In the genomic region with DNA sequence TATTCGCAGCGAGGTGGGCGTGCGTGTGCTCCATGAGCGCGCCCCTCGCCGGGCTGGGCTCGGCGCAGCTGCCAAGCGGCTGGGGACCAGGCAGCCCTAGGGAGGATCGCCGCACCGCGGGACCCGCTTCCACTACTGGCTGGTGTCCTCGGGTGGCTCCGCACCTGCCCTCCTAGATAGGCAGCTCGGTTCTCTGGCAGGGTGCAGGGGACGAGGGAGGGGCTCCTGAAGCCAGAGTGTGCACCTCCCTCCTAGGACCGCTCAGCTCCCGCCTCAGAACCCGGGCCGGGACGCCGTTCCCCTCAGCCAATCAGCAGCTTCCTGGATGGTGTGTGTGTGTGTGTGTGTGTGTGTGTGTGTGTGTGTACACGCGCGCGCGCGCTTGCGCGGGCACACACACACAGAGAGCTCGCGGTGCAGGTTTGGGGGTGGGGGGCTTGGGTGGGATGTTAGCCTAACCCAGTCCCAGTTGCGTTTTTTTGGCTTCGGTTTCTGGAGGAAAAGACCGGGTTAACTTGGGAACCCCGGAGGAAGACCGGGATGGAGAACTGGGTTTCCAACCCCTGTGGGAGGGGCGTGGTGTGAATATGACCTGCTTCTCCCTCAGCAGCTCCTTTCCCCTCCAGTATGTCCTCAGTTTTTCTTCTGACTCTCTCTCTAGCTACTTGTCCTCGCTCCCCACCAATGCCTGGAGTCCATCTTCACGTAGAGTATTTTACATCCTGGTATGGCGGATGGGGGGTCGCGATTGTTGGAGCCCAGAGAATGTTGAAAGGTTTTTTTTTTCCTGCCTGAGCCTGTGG, we compare ENCODE assay signal across 9 mouse cellular contexts. TPM values are rescaled to one million over a fixed set of nuclear protein-coding genes. Genes with fewer than 3 reads are reported as not detected.
DNase-seq lines count a peak whose midpoint lies in the region; ATAC-seq lines count a peak whose summit lies in the region.
"Had no signal": no experiment of that assay in that cellular context is flagged by ENCODE, and none has a peak within 500 bp of the region (broad histone marks: within the 10 kb centered on the region; RNA-seq: fewer than 3 reads in every experiment).

A gene (minus strand): TSS at position 263 of the 803 bp plus-strand sequence.

- peak; percentile 74 for ATAC-seq in frontal cortex, adult (ENCODE audit: low TSS enrichment)
- ATAC-seq in neural tube, embryonic 11.5 days (ENCODE audit: insufficient read depth, low FRiP score, low TSS enrichment): peak; percentile 90
- ATAC-seq in megakaryocyte, adult 5-6 weeks (ENCODE audit: poor library complexity, severe bottlenecking): no peak

- peak within 1 kb of the TSS; percentile 45 for H3K4me3 ChIP-seq in neural tube, embryonic 11.5 days (ENCODE audit: low read depth, low read length)

- peaks cover 15% of the 10 kb centered on the region for H3K27me3 ChIP-seq in neural tube, embryonic 11.5 days (ENCODE audit: control insufficient read depth, insufficient read depth, low read length)

- peak within 1 kb of the TSS; percentile 47 for H3K9ac ChIP-seq in neural tube, embryonic 11.5 days (ENCODE audit: low read length)

- no peaks in the 10 kb centered on the region for H3K9me3 ChIP-seq in neural tube, embryonic 11.5 days (ENCODE audit: control insufficient read depth, low read length)

- H3K4me1 ChIP-seq in neural tube, embryonic 11.5 days (ENCODE audit: control insufficient read depth, insufficient read depth, low read length): no peaks in the 10 kb centered on the region

- peak; percentile 37 to 61 for DNase-seq in cerebellum, postnatal 25 days
- no peak for DNase-seq in cerebellum, adult 11-12 months
- DNase-seq in R1 (ENCODE audit: low read depth, low spot score): peak; percentile 64
- DNase-seq in left cerebral cortex, adult 8-10 months (ENCODE audit: low spot score in 2 of 2): peak; percentile 7 to 8
- peak; percentile 74 for DNase-seq in neural tube, embryonic 11.5 days (ENCODE audit: low spot score)
- no peak for DNase-seq in ovary, postnatal 10 days (ENCODE audit: low spot score)

- no peak within 1 kb of the TSS for H3K27ac ChIP-seq in neural tube, embryonic 11.5 days (ENCODE audit: low read depth, low read length)

- H3K36me3 ChIP-seq in neural tube, embryonic 11.5 days (ENCODE audit: control insufficient read depth, insufficient read depth, low read length): no peaks in the 10 kb centered on the region

- under 1% methylated on average over 46 of the region's 47 CpGs for WGBS in neural tube, embryonic 11.5 days

- peak within 1 kb of the TSS; percentile 82 for H3K4me2 ChIP-seq in neural tube, embryonic 11.5 days (ENCODE audit: low read depth)

RNA-seq across cellular contexts. Expression of the gene that starts here (rescaled TPM):
- total RNA-seq in left cerebral cortex, adult 8-10 months (2022): 1 to 10 TPM; 1.8 to 3.0 (median 2.6) TPM
- polyA plus RNA-seq in neural tube, embryonic 11.5 days (2014; fragmentation: Nextera tagmentation; extraction: Ambion mirVana): 1.3 and 1.7 TPM in 2 replicates
- total RNA-seq in megakaryocyte, adult 5-6 weeks (2015): not detected in 2 replicates
- not detected in 2 replicates for total RNA-seq in megakaryocyte, adult 5-6 weeks (2017)
- polyA plus RNA-seq: large intestine, adult 2 months had no signal

Comparison
In these comparisons a context has a peak if more than half of its experiments do, and no peak if none do; other contexts are left out.
1. DNase-seq: peak in cerebellum, postnatal 25 days (2 of 2), R1 (single experiment), left cerebral cortex, adult 8-10 months (2 of 2) and neural tube, embryonic 11.5 days (single experiment); none in cerebellum, adult 11-12 months (single experiment) and ovary, postnatal 10 days (single experiment).